Mouse (Mus musculus) neural tube, embryonic 10.5 days (tissue): Measurements from ENCODE around the gene Trpv4.
A peak's percentile ranks its signal among the peaks of the same experiment; 100 is the strongest.

Experiments
- DNase-seq: peaks from one replicate; pipeline ENCODE4 v3.0.0-alpha.2; 2017; ENCODE audit warnings: low spot score; ENCODE audit errors: extremely low spot score

Trpv4 gene

GRCm38 (mm10) chr5:114658255-114658654 is at the start of gene Trpv4:
TSS of gene Trpv4 (minus strand) at chr5:114658421.
- no peak for DNase-seq

GRCm38 (mm10) chr5:114707265-114708068 is 49.2 kb upstream of the Trpv4 start, which contains the start of gene Tchp:
TSS of gene Tchp (plus strand) at chr5:114707760.
- peak; percentile 96 for DNase-seq

- no peak for DNase-seq
Observed at GRCm38 (mm10) chr5:114702403-114703392, 44.5 kb upstream of the Trpv4 start.

GRCm38 (mm10) chr5:114699015-114699414 is 40.8 kb upstream of the Trpv4 start:
- no peak for DNase-seq

- DNase-seq, result no peak
Observed at GRCm38 (mm10) chr5:114698044-114698746, 40.0 kb upstream of the Trpv4 start.

DNA sequence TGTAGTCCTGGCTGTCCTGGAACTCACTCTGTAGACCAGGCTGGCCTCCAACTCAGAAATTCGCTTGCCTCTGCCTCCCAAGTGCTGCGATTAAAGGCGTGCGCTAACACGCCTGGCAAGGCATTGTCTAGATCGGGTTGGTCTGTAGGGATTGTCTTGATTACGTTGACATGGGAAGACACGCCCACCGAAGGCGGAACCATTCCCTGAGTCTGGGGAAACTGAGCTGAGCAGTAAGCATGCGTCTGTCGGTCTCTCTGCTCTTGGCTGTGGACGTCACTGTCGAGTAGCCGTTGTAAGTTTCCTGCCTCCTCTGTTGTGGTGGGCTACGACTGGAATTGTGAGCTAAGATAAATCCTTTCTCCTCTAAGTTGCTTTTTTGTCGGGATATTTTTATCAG is 38.7 kb upstream of the Trpv4 start:
- DNase-seq, result no peak

GRCm38 (mm10) chr5:114695775-114696174 is 37.6 kb upstream of the Trpv4 start:
- DNase-seq, result no peak

DNA sequence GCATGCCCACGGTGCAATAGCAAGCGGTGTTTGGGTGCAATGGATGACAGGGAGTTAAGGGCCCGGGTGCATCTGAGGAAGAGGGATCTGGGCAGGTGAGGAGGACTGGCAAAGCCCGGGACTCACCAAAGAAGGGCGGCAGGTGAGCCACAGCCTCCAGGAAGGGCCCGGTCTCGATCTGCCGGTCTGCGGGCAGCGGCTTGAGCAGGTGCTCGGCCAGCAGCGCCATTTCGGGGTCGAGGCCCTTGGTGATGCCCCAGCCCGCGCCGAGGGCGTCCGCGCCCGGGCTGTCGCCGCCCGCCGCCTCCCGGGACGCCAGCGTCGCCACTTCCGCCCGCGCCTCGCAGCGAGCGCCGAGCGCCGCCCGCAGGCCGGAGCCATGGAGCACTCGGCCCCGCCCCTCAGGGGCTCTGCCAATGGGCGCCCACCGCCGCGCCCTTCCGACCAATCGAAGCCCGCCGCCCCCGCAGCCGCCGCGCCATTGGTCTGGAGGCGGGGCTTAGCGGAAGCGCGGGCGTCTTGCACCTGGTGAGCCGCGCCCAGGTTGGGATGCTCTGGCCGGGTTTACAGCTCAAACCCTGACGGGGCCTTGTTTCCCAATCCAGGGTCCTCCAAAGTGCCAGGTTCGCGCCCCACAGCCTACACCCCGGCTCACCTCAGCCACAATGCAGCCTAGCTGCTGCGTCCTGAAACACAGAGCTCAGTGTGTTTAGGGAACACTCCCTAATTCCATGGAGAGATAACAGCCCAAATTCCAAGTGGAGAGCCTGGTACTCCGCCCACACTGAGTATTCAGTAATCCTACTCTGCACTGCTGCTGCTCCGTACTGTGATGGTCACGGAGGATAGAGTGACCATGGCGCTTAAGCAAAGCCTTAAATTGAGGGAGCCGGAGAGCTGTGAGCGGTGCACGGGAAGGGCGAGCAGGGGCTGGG is 32.7 kb upstream of the Trpv4 start, which contains the start of gene Gltp:
Gene Gltp (minus strand): TSS at position 352 of the 935 bp plus-strand sequence.
- peak; percentile 90 for DNase-seq

DNA sequence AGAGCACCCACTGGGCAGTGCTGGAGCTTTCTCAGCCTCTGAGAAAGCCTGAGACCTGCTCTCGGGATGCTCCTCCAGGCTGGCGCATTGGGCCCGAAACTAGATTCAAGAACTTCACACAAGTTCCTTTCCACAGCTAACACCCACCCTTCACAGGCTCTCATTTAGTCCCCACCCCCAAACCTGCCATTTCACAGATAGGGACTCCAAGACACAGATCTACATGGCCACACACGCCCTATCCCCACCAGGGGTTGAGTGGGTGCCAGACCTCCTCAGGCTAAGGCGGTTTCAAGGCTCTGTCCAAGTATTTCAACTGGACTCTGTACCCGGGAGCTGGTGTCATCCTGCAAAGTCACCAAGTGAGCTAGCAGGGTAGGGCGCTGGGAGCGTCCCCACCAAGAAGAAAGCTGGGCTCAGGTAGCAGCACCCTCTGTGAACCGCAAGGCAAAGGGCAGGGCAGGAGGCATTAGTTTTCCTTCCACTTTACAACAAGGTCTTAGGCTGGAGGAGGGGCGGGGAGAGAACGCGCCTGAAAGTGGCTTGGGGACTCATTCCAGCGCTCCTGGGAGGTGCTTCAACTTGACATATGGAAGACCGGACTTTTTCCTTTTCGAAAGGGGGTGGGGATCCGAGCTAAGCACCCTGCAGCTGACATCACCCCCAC is 31.6 kb upstream of the Trpv4 start:
- peak; percentile 37 for DNase-seq

- no peak for DNase-seq
Observed at GRCm38 (mm10) chr5:114688703-114689102, 30.5 kb upstream of the Trpv4 start.

- no peak for DNase-seq
Observed at GRCm38 (mm10) chr5:114687901-114688300, 29.7 kb upstream of the Trpv4 start.

GRCm38 (mm10) chr5:114686726-114687210 is 28.5 kb upstream of the Trpv4 start:
- no peak for DNase-seq

- no peak for DNase-seq
Observed at GRCm38 (mm10) chr5:114685986-114686385, 27.8 kb upstream of the Trpv4 start.

DNA sequence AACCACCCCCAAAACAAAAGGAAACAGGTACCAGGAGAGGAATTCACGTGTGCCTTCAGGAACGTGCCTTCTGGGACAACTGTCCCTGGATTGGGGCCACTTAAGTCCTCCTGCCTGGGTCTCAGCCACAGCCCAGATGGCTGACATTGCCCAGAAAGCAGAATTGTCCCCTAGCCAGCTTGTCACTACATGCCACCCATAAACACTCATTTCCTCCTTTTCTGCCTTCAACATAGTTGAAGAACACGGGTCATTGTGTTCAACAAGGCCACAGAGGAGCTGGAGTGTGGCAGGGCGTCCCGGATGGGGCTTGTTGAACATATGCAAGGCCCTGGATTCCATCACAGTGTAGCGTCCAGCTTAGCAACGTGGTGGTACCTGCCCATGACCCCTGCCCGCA is 23.5 kb upstream of the Trpv4 start:
- DNase-seq, result no peak

GRCm38 (mm10) chr5:114680676-114681285 is 22.6 kb upstream of the Trpv4 start:
- DNase-seq, result no peak

DNA sequence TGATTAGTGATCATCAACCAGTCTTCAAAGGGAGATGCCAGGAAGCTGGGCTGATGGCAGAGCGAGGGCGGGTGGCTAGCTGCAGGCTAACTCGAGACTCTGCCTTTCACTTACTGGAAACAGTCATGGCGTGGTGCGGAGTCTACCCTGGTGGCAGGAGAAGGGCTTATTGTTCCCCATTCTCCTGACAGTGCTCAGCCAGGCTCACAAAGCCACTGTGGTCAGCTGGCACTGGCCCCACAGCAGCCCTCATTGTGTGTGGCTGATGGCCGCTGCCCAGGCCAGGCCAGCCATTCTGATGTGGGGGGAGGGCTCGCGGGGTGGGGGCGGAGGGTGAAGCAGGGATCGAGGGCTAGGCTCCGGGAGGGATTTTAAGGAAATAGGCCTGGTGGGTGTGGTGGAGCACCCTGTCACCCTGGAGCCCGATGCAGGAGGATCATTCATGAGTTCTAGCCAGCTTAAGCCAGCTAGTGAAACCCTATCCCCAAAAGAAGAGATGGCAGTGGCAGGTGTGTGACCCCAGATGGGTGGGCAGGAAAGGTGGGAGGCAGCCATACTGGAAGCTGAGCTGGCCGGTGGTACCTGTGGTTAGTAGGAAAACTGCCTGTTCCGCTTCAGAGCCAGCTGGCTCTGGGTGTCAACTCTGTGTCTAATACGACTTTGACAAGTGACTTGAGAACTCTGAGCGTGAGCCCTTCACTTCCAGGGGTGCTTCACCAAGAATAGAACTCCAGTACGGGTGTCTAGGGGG is 21.8 kb upstream of the Trpv4 start:
- DNase-seq, result no peak

DNA sequence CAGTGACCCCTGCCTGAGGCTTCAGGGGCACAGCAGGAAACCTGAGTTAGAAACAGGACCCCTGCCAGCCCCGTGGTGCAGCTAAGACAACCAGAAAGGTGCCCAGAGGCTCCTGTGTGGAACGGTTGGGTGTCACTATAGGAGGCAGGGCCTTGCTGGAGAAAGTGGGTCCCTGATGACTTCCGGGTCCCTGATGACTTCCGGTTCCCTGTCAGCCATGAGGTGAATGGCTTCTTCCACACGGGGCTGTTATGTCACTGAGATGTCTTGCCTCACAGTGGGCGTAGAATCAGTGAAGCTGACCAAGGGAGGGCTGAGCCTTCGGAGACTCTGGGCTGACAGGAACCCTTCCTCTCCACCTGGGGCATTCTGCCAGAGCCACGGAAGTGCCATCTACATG is 16.4 kb upstream of the Trpv4 start:
- DNase-seq, result no peak

DNA sequence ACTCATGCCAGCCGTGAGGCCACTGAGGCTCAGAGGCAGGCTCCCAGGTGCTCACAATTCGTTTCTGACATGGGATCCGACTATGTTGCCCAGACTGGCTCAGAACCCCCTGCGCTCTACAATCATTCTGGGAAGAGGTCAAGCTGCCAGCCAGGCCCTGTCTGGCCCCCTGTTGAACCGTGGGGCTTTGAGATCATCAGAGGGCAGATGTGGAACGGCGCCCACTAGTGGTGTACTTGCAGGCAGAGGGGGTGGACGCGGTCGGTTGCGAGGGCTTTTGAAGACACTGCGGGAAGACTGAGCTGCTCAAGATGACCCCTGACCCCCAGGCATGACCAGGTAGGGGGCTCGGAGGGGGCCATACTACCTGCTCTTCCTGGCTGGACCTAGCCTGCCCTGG is 14.9 kb upstream of the Trpv4 start:
- no peak for DNase-seq
